Mouse (Mus musculus) heart, adult 11 months (tissue): ENCODE measurements around the gene 4932438A13Rik.

Source experiments
- DNase-seq: peaks from one replicate; pipeline ENCODE4 v3.0.0; 2022

4932438A13Rik gene

DNA sequence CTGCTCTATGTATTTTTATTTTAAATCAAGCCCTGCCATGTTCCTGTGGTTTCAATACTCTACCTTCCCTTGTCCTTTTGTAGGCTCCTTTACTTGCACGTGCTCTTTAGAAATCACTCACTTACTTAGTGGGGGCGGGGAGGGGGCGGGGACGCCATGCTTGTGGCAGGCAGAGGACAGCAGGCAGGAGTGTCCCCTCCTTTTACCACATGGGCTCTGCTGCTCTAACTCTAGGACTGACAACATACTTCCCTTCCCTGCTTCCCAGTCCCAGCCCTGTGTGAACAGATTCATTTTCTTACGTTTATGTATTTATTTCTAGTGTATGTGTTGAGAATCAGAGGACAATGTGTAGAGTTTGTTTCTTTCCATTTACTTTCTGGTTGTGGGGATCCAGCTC is 78.7 kb downstream of the 4932438A13Rik start:
- DNase-seq = no peak

DNA sequence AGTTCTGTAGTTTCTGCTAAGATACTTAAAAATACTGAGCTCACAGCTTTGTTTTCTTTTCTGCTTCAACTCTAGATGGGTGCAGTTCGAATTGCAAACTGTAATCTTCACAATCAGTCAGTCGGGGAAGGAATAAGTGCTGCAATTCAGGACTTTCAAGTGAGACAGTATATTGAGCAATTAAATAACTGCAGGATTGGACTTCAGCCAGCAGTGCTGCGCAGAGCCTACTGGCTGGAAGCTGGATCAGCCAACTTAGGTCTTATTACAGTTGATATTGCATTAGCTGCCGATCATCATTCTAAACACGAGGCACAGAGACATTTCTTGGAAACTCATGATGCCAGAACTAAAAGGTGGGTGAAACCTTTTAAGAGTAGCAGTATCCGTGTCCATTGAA is 79.2 kb downstream of the 4932438A13Rik start:
- peak; percentile 85 for DNase-seq

DNA sequence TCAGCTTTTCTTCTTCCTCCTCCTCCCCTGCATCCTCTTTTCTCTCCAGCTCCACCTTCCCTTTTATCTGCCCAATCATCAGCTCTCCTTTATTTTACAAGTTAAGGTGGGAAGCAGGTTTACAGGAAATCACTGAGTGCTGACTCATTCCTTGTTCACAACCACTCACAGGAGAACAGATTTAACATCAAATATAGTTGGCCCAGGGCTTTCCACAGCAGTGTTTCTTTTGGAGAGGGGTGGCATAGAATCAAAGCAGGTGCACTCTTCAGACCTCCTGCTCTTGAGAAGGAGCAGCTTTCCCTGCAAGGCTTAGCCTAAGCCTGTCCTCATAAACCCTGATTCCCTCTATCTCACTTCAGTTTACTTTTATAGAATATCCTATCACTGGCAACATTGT is 80.8 kb downstream of the 4932438A13Rik start:
- peak; percentile 69 for DNase-seq

DNA sequence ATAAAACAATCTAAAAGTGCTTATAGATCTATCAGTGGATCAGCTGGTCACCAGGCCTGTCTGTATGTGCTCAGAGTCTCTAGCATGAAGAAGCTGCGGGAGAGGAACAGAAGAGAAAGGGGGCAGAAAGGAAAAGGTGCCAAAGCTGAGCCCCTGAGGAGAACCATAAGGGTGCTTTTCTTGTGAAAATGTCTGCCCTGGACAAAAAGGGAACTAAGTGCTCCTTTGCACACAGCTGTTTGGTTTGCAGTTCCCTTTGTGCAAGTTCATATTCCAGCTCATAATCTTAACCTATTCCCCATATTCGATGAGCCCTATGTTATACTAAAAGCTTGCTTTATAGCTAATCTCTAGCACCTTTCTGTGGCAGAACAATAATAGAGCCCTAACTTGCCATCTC is 175.1 kb downstream of the 4932438A13Rik start:
- no peak for DNase-seq

DNA sequence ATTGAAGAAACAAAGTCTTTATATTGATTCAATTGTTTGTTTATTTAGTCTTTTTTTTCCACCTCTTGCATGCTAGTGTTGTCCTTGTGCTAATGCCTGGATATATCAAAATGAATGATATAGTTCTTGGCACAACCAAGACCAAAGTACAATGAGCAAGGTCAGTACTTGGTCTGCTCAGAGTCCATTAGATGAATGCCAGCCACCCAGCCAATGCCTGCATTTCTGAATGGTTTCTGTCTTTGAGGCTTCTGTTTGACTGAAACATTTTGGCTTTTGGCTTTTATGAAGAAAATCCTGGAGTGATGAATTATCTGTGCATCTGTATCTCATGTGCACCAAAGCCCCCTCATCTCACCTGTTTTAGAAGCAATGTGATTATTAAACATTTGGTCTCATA is 176.9 kb downstream of the 4932438A13Rik start:
- no peak for DNase-seq

DNA sequence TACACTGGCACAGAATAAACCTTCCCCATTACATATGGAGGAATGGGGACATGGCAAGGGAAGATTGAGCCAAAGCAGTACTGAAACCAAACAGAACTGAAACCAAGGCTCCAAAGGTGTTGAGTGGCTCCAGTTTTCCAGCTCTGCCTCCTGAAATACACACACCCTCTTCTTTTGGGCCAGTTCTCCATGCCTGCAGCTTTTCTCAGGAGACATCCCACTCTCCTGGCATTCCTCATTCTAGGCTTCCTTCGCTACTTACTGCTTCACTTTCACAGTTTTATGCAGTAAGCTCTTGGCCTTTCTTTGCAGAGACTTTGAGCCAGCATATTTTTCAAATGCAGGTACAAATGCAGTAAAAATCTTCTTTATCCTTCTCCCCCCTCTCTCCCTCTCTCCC is 188.6 kb downstream of the 4932438A13Rik start:
- no peak for DNase-seq

DNA sequence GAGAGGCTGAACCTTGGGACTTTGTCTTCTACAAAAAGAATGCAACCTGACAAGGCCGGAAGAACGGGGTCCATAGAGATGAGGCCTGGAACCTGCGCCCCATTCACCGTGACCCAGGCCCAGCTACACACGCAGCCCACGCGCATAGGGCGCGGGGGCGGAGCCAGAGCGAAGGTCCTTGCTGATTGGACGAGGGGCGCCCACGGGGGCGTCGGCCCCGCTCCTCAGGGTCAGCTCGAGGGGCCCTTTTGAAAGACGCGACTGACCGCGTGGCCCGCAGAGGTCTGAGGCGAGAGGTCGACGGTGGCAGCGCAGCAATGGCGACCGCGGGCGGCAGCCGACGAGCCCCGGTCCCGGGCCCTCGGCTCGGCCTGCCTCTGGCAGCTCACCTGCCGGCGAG is 200.5 kb downstream of the 4932438A13Rik start, which contains the start of gene Adad1:
TSS of gene Adad1 (plus strand) at position 122 of the 400 bp plus-strand sequence.
- DNase-seq = no peak

DNA sequence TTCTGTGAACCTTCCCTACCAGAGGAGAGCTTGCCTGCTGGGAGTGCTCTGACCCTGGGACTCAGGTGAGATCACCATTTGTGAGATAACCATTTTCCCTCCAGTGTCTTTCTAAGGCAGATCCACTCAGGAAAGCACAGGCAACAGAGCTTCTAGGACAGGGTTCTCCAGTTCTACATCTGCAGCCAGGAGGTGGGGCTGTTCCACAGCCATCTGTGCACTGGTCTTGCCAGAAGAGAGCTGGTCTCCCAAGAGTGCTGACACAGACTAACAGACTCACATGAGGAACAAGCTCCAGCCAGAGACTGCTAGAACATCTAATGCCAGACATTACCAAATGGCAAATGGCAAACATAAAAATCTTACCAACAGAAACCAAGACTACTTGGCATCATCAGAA is 210.3 kb downstream of the 4932438A13Rik start:
- peak; percentile 96 for DNase-seq

DNA sequence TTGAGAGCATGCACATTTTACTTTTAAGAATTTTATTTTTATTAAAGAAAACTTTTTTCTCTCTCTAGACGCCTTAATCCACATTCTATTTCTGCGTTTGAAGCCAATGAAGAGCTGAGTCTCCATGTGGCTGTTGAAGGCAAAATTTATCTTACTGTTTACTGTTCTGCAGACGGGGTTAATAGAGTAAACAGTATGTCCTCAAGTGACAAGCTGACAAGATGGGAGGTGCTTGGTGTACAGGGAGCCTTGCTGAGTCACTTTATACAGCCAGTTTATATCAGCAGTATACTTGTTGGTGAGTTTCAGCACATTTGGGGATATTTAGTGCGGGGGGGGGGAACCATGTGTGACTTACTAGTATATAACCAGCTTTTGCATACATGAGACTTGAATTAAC is 222.0 kb downstream of the 4932438A13Rik start:
- no peak for DNase-seq

DNA sequence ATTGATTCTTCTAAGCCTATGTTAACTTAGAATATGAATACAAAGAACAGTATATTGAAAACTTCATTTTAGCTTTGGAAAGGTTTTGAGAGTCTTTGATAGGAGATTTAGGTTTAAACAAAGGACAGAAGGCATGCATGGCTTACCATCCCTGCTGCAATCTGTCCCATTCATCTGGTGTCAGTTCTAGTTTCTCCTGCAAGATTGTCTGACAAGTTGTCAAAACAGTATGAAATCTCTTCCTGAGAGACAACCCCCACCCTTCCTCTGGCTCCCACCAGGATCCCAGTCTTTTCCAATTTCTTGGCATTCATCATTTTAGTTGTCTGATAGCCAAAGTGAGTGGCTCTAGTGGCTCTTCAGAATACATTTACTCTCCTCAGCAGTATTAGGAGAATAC is 227.8 kb downstream of the 4932438A13Rik start:
- no peak for DNase-seq
